Mouse (Mus musculus) forebrain, embryonic 13.5 days (tissue): ENCODE data around the gene Scube3. TPM values are rescaled to one million over a fixed set of nuclear protein-coding genes. Genes with fewer than 3 reads are reported as not detected.
A peak's percentile ranks its signal among the peaks of the same experiment; 100 is the strongest.
"Not testable (repeated sequence)": the region's sequence is repeated elsewhere in the genome, so short reads cannot be mapped to it uniquely, and the experiment has no call there.

ENCODE experiments used
- ATAC-seq: fragments of 200-750 bp; cut with Nextera tagmentation; 2 replicates; pipeline ENCODE4 v1.8.0; 2017
- H3K27ac ChIP-seq: fragments of 300-500 bp; sonication (generic); 2 replicates; pipeline ENCODE4 v1.5.1; 2015; ENCODE audit warnings: inconsistent platforms, mild to moderate bottlenecking, moderate library complexity
- H3K27me3 ChIP-seq: fragments of 300-500 bp; sonication (generic); 2 replicates; pipeline ENCODE4 v1.6.1; 2015; ENCODE audit warnings: mild to moderate bottlenecking, inconsistent platforms
- H3K36me3 ChIP-seq: fragments of 300-500 bp; sonication (generic); 2 replicates; pipeline ENCODE4 v1.6.1; 2015; ENCODE audit warnings: mild to moderate bottlenecking, inconsistent platforms; ENCODE audit not compliant: poor library complexity, severe bottlenecking
- H3K4me1 ChIP-seq: fragments of 300-500 bp; sonication (generic); 2 replicates; pipeline ENCODE4 v1.6.1; 2015; ENCODE audit warnings: inconsistent platforms
- H3K4me2 ChIP-seq: fragments of 300-500 bp; sonication (generic); 2 replicates; pipeline ENCODE4 v1.6.1; 2015; ENCODE audit warnings: inconsistent platforms, mild to moderate bottlenecking, moderate library complexity
- H3K4me3 ChIP-seq: fragments of 300-500 bp; sonication (generic); 2 replicates; pipeline ENCODE4 v1.5.1; 2015; ENCODE audit warnings: mild to moderate bottlenecking, inconsistent platforms
- H3K9ac ChIP-seq: fragments of 300-500 bp; sonication (generic); 2 replicates; pipeline ENCODE4 v1.6.1; 2015; ENCODE audit warnings: mild to moderate bottlenecking, inconsistent platforms
- H3K9me3 ChIP-seq: fragments of 300-500 bp; sonication (generic); replicated peaks from 2 replicates; pipeline ENCODE4 v1.6.1; 2016; ENCODE audit warnings: inconsistent platforms
- WGBS: fragments of 180-500 bp; shearing (Covaris S2); methylation state at CpG from one replicate; pipeline ENCODE4 v1.1.7; 2015; 5-methylcytosine and 5-hydroxymethylcytosine counted together
- polyA plus RNA-seq: library from polyadenylated mRNA; unstranded; fragments of >200 nt; fragmentation: Nextera tagmentation; extraction: Ambion mirVana; gene quantifications from 2 replicates; pipeline ENCODE4 v1.2.1, GENCODE M21; 2015

Scube3 gene
- polyA plus RNA-seq, 1 experiment from 2014 or later = 2.9 TPM

DNA sequence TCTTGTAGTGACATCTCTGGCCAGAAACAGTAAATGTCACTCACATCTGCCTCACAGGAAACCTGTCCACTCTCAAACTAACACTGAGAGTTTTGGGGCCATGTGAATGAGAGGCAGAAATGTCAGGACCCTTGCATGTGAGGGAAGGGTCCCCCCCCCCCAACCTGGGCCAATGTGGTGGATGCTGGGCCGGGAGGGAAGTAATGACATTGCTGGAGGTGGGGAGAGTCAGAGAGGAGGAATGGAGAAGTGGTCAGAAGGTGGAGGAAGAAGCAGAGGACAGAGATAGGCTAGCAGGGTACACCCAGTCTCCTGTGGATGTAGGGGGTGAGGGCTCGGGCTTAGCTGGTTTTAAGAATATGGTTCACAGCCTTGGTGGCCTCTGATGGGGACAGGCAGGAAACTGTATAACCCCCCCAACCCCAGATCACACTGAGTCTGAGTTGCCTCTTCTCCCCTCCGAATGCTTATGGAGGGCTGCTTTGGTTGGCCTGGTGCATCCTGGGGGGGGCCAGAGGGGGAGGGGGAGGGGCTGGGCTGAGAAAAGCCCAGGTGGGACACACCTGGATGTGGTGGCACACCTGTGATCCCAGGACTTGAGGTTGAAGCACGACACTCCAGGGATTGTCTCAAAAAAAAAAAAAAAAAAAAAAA is 67.6 kb downstream of the Scube3 start:
- ATAC-seq = no peak
- 76% methylated on average over 4 of the region's 4 CpGs for WGBS
- Histone ChIP-seq H3K27ac (no peak overlapping the region), H3K4me2 (no peak overlapping the region), H3K9ac (no peak overlapping the region), H3K4me1 (peaks cover 6% of the 10 kb centered on the region; the same call in 1 of the 2 replicates), H3K9me3 (no peaks in the 10 kb centered on the region), H3K4me3 (no peak overlapping the region), H3K27me3 (no peaks in the 10 kb centered on the region), H3K36me3 (peaks cover 10% of the 10 kb centered on the region; the same call in 1 of the 2 replicates)

GRCm38 (mm10) chr17:28211921-28212341 is 70.0 kb downstream of the Scube3 start:
- H3K9ac ChIP-seq = no peak overlapping the region
- ATAC-seq = no peak
- H3K36me3 ChIP-seq = no peaks in the 10 kb centered on the region
- no peak overlapping the region for H3K4me3 ChIP-seq
- H3K27me3 ChIP-seq = 0 out of 2 replicates have a peak, but pooled peaks cover 3% of the 10 kb centered on the region
- no peaks in the 10 kb centered on the region for H3K9me3 ChIP-seq
- 88% methylated on average over 6 of the region's 6 CpGs for WGBS
- H3K4me1 ChIP-seq = peaks cover 6% of the 10 kb centered on the region; the same call in 1 of the 2 replicates
- no peak overlapping the region for H3K4me2 ChIP-seq
- H3K27ac ChIP-seq = no peak overlapping the region

DNA sequence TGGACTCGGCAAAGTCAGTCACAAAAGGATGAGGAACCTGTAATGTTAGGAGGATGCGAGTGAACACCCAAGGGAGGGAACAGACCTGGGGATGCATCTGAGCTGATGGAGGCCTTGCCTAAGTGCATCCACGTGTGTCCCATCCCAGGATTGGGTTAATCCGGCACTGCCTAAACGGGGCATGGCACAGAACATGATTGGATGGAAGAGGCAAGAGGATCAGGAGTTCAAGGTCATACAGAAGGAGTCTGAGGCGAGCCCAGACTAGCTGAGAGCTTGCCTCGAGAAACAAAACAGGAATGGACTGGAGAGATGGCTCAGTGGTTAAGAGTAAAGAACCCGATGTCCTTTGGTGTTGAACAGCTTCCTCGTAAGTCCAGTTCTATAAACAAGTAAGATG is 70.5 kb downstream of the Scube3 start:
- no peak for ATAC-seq
- 0 out of 2 replicates have a peak, but pooled peaks cover 6% of the 10 kb centered on the region for H3K27me3 ChIP-seq
- H3K27ac ChIP-seq = no peak overlapping the region
- H3K9ac ChIP-seq = peak overlapping the region; percentile 30; the same call in 1 of the 2 replicates
- H3K4me3 ChIP-seq = no peak overlapping the region
- peaks cover 6% of the 10 kb centered on the region; the same call in 1 of the 2 replicates for H3K4me1 ChIP-seq
- no peak overlapping the region for H3K4me2 ChIP-seq
- no peaks in the 10 kb centered on the region for H3K9me3 ChIP-seq
- no peaks in the 10 kb centered on the region for H3K36me3 ChIP-seq
- 75% methylated on average over 9 of the region's 9 CpGs for WGBS

DNA sequence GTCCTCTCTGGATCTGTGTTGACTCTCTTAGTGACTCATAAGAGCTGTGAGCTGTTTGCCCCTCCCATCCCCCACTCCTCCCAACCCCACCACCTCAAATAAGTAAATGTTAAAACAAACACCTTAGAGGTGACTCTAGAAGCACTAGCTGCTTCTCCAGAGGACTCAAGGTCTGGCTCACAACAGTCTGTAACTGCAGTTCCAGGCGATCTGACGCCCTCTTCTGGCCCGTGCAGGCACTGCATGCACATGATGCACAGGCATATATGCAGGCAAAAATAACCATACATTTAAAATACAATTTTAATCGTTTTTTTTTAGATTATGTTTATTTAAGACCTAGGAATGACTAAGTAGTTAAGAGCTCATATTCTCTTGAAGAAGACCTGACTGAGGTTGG is 71.3 kb downstream of the Scube3 start:
- H3K36me3 ChIP-seq = no peaks in the 10 kb centered on the region
- 0 out of 2 replicates have a peak, but pooled peaks cover 4% of the 10 kb centered on the region for H3K4me1 ChIP-seq
- H3K4me2 ChIP-seq = no peak overlapping the region
- H3K9me3 ChIP-seq = no peaks in the 10 kb centered on the region
- no peak for ATAC-seq
- no peak overlapping the region for H3K9ac ChIP-seq
- 30% methylated on average over 4 of the region's 4 CpGs for WGBS
- no peak overlapping the region for H3K4me3 ChIP-seq
- peaks cover 9% of the 10 kb centered on the region; the same call in 1 of the 2 replicates for H3K27me3 ChIP-seq
- no peak overlapping the region for H3K27ac ChIP-seq

DNA sequence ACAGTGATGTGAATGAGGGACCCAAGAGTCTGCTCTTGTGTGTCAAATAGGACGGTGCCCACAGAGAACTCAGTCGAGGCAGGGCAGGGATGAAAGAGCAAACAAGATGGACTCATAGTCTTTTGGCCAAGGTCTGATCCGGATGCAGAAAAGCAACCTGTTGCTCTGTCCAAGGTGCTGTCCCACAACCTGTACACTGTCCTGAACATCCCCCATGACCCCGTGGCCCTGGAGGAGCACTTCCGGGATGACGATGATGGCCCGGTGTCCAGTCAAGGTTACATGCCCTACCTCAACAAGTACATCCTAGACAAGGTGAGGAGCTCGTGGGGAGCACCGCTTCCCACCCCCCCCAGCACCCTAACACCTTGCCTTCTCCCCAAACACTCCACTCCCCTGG is 74.8 kb downstream of the Scube3 start:
- 0 out of 2 replicates have a peak, but pooled peaks cover 4% of the 10 kb centered on the region for H3K4me1 ChIP-seq
- H3K4me3 ChIP-seq = no peak overlapping the region
- no peak overlapping the region for H3K4me2 ChIP-seq
- 90% methylated on average over 9 of the region's 9 CpGs for WGBS
- peaks cover 9% of the 10 kb centered on the region; the same call in 1 of the 2 replicates for H3K27me3 ChIP-seq
- no peak overlapping the region for H3K27ac ChIP-seq
- H3K36me3 ChIP-seq = no peaks in the 10 kb centered on the region
- no peak for ATAC-seq
- H3K9me3 ChIP-seq = no peaks in the 10 kb centered on the region
- no peak overlapping the region for H3K9ac ChIP-seq

GRCm38 (mm10) chr17:28217721-28218649 is 76.0 kb downstream of the Scube3 start:
- Histone ChIP-seq H3K4me2 (0 out of 2 replicates have a peak overlapping the region, but pooled peaks have one; percentile 15), H3K4me1 (peaks cover 6% of the 10 kb centered on the region), H3K36me3 (no peaks in the 10 kb centered on the region), H3K9me3 (no peaks in the 10 kb centered on the region), H3K27ac (no peak overlapping the region; the same call in 1 of the 2 replicates), H3K9ac (no peak overlapping the region), H3K27me3 (peaks cover 9% of the 10 kb centered on the region; the same call in 1 of the 2 replicates), H3K4me3 (no peak overlapping the region)
- WGBS = 30% methylated on average over 23 of the region's 23 CpGs
- no peak for ATAC-seq

DNA sequence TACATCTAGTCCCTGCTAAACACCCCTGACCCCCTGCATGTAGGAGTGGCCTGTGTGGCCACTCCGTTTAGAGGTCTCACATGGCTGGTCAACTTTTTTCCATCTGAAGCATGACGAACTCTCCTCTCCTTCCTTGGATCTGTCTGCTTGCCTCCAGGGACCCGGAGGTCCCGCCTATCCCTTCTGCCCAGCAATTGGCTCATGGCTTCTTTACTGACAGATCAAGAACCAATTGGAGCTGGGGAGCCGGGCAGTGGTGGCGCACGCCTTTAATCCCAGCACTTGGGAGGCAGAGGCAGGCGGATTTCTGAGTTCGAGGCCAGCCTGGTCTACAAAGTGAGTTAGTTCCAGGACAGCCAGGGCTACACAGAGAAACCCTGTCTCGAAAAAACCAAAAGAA is 80.5 kb downstream of the Scube3 start:
- not testable (repeated sequence) for H3K9ac ChIP-seq, H3K27ac ChIP-seq, ATAC-seq, H3K36me3 ChIP-seq, H3K27me3 ChIP-seq, H3K4me3 ChIP-seq, H3K9me3 ChIP-seq, H3K4me2 ChIP-seq
- peaks cover 24% of the 10 kb centered on the region for H3K4me1 ChIP-seq
- WGBS = 92% methylated on average over 10 of the region's 10 CpGs

- peak overlapping the region; percentile 97 for H3K4me2 ChIP-seq
- peak overlapping the region; percentile 57 for H3K4me3 ChIP-seq
- H3K36me3 ChIP-seq = no peaks in the 10 kb centered on the region
- no peaks in the 10 kb centered on the region for H3K9me3 ChIP-seq
- under 1% methylated on average over 46 of the region's 46 CpGs for WGBS
- peaks cover 20% of the 10 kb centered on the region for H3K4me1 ChIP-seq
- H3K27ac ChIP-seq = peak overlapping the region; percentile 81
- peak overlapping the region; percentile 83 for H3K9ac ChIP-seq
- no peaks in the 10 kb centered on the region for H3K27me3 ChIP-seq
- ATAC-seq = peak; percentile 77
These were observed 81.8 kb downstream of the Scube3 start for GRCm38 (mm10) chr17:28223561-28224391.

Other genes starting within 250 kb of the Scube3 start
- gene Anks1, start 232.8 kb upstream of the Scube3 start, polyA plus RNA-seq = 45.2 and 49.8 TPM in 2 replicates
- gene Taf11, start 232.3 kb upstream of the Scube3 start, polyA plus RNA-seq = 83.4 and 87.1 TPM in 2 replicates
- gene Tcp11, start 61.5 kb upstream of the Scube3 start, polyA plus RNA-seq = 1.4 TPM in 2 replicates
- gene Zfp523, start 35.0 kb downstream of the Scube3 start, polyA plus RNA-seq = 32.7 and 34.5 TPM in 2 replicates
- 3.3 and 3.6 TPM in 2 replicates for gene Def6, start 65.6 kb downstream of the Scube3 start, polyA plus RNA-seq
- gene Ppard, start 90.6 kb downstream of the Scube3 start, polyA plus RNA-seq = 1.4 and 1.8 TPM in 2 replicates
- gene Fance, start 171.4 kb downstream of the Scube3 start, polyA plus RNA-seq = 22.6 and 24.6 TPM in 2 replicates
- 444 and 501 TPM in 2 replicates for gene Rpl10a, start 186.3 kb downstream of the Scube3 start, polyA plus RNA-seq
- gene Tead3, start 208.7 kb downstream of the Scube3 start, polyA plus RNA-seq = 2.4 and 2.8 TPM in 2 replicates
- gene Tulp1, start 223.1 kb downstream of the Scube3 start, polyA plus RNA-seq = 1.4 and 1.7 TPM in 2 replicates